Mouse (Mus musculus) bone marrow macrophage, adult 2 months (primary cell): ENCODE data around the gene Slc33a1. TPM values are rescaled to one million over a fixed set of nuclear protein-coding genes. Genes with fewer than 3 reads are reported as not detected.

ENCODE experiments used
- H3K27ac ChIP-seq: 2 replicates; pipeline ENCODE4 v1.5.1; 2012; ENCODE audit warnings: low read depth, low read length; ENCODE audit not compliant: insufficient read depth
- H3K4me1 ChIP-seq: 2 replicates; pipeline ENCODE4 v1.6.1; 2012; ENCODE audit warnings: low read length; ENCODE audit not compliant: control insufficient read depth, insufficient read depth
- H3K4me3 ChIP-seq: 2 replicates; pipeline ENCODE4 v1.5.1; 2012; ENCODE audit warnings: mild to moderate bottlenecking, low read length, moderate library complexity; ENCODE audit not compliant: insufficient read depth
- CTCF ChIP-seq: IDR thresholded peaks from 2 replicates; pipeline ENCODE4 v1.5.1; 2012; ENCODE audit warnings: low read depth, mild to moderate bottlenecking, low read length, moderate library complexity
- POLR2A ChIP-seq: IDR thresholded peaks from 2 replicates; pipeline ENCODE4 v1.6.1; 2012; ENCODE audit warnings: mild to moderate bottlenecking, low read depth, low read length, borderline replicate concordance
- polyA plus RNA-seq: library from polyadenylated mRNA; stranded (reverse); fragments of >200 nt; gene quantifications from 2 replicates; pipeline ENCODE4 v1.2.4, GENCODE M21; 2012; ENCODE audit not compliant: missing spikeins, insufficient read depth, insufficient read length

Slc33a1 gene
- polyA plus RNA-seq, 1 experiment, result 19.3 TPM

DNA sequence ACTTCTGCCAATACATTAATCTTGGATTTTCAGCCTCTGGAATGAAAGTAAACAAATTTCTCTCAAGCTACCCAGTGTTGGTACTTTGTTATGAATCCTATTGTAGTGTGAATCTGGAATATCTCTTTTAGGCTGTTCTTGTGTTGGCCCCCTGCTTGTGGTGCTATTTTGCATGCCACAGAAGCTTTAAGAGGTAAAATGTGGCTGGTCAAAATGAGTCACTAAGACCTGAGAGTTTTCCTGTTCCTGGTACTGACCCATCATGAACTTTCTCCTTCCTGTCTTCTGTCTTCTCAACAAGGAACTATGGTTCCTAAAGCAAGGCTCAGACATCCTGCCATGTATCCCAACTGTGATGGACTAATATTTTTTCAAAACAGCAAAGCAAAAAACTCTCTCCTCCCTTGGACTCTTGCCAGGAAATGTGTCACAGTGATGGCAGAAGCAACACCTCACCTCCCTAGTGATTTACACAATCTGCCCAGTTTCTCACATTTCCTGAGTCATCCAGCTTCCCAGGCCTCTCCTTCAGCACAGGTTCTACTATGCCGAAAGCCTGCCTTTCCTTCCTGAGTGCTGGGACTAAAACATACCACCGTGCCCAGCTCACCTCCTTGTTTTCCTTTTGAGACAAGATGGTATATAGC is 23.2 kb downstream of the Slc33a1 start:
- H3K4me1 ChIP-seq, result no peaks in the 10 kb centered on the region
- TF ChIP-seq POLR2A (no peak), CTCF (no peak)
- H3K4me3 ChIP-seq, result no peak overlapping the region
- no peak overlapping the region for H3K27ac ChIP-seq

DNA sequence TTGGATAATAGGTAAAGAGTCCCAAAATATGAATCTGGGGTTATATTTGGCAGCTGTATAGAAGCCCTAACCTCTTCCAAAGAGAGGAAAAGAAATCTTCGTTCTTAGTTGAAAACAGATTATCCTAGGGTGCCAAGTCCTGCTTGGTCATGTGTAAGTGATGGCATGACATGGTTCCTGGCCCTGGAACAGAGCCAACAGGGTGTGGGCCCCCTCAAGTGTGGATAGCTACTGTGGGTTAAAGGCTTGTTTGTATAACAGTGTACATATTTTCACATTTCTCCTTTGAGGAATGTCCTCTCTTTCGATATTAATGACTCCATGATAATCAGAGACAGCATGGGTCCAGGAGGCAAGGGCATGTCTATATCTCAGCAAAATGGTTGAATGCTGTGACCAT is 25.6 kb downstream of the Slc33a1 start:
- TF ChIP-seq CTCF, result no peak
- no peak overlapping the region for H3K27ac ChIP-seq
- H3K4me3 ChIP-seq, result no peak overlapping the region
- no peaks in the 10 kb centered on the region for H3K4me1 ChIP-seq

DNA sequence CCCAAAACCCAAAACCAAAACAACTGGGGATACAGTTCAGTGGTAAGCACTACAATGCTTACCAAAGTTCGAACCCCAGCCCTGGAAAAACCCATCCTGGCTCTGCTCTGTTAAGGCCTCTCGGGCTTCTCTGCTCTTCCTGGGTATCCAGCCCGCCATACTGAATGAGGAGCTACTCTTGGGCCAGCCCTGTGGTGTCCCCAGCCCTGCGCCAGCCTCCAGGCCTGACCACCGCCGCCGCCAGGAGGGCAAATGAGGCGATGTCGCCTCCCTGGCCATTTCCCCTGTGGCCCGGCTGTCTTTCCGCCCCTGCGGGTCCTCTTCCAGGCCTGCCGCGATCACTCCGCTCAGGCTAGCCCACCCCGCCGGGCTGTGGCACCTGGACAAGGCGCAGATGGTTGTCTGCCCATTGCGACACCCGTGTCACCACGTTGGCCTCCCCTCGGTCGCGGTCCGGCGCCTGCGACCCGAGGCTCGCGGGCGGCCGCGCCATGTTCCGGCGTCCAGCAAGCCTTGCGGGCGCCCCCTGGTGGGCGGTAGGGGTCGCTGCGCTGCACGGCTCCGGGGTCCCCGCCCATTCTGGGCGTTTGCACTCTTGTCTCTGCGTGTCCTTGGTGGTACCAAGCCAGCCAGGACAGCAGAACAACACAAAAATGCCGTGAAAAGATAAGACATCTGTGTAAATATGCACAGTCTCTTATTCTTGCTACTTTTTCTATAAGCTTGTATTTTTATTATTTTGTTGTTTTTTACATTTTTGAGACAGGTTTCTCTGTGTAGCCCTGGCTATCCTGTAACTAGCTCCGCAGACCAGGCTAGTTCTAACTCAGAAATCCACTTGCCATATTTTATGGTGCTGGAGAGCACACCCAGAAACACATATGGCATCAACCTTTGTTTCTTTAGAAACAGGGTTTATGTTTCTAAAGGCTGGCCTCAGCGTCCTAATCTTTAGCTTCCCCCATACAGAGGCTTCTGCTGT is 35.4 kb downstream of the Slc33a1 start, which contains the start of gene E130311K13Rik:
TSS of gene E130311K13Rik (minus strand) at position 595 of the 982 bp plus-strand sequence.
- H3K4me3 ChIP-seq, result peak within 1 kb of the TSS; percentile 70
- no peaks in the 10 kb centered on the region for H3K4me1 ChIP-seq
- H3K27ac ChIP-seq, result peak within 1 kb of the TSS; percentile 45
- TF ChIP-seq CTCF (peak; percentile 71), POLR2A (no peak)

DNA sequence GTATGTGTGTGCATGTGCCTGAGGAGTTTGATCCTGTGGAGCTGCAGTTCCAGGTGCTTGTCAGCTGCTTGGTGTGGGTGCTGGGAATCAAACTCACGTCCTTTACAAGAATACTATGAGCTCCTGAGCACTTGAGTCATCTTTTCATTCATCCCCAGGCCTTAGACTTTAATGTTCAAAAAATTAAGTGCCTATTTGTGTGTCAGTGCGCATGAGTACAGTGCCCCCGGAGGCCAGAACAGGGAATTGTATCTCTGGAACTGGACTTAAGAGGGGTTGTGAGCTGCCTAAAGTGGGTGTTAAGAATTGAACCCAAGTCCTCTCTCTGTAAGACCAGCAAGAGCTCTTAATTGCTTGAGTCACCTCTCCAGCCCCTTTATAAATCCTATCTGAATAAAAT is 44.9 kb downstream of the Slc33a1 start:
- Histone ChIP-seq H3K27ac (no peak overlapping the region), H3K4me1 (no peaks in the 10 kb centered on the region), H3K4me3 (no peak overlapping the region)
- peak; percentile 56 for TF ChIP-seq CTCF
- TF ChIP-seq POLR2A, result no peak

DNA sequence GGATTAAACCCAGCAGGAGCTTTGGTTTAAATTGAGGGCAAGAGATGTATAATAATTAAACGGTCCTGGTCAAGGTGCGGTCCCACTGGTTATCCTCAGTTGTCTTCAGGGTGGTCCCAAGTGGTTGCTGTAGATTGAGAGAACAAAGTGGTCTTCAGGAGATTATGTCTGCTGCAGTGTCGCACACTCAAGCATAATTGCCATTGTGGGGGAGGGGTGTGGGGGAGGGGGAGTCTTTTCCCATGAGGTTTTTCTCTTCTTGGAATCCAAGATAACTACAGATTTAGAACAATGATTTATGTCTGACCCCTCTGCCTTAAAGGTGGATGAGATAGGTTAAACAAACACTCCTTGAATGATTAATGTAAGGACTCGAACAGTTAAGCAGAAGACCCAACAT is 54.3 kb downstream of the Slc33a1 start:
- H3K27ac ChIP-seq, result no peak overlapping the region
- no peak overlapping the region for H3K4me3 ChIP-seq
- peaks cover 2% of the 10 kb centered on the region; the same call in 1 of the 2 replicates for H3K4me1 ChIP-seq
- TF ChIP-seq POLR2A (no peak), CTCF (no peak)

DNA sequence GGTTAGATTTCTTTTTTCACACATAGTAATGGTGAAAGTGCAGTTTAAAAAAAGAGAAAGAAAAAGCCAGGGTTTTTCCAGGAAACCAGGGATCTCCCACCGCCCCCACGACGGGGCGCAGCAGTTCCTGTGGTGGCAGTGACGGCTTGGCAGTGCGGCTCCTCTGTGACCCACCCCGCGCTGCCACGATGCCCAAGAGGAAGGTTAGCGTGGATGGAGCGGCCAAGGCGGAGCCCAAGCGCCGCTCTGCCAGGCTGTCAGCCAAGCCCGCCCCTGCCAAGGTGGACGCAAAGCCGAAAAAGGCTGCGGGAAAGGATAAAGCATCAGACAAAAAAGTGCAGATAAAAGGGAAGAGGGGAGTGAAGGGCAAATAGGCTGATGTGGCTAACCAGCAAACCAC is 59.3 kb downstream of the Slc33a1 start:
- TF ChIP-seq CTCF, result no peak
- no peak for TF ChIP-seq POLR2A
- Histone ChIP-seq H3K27ac (no peak overlapping the region), H3K4me3 (peak overlapping the region; percentile 37; the same call in 1 of the 2 replicates), H3K4me1 (peaks cover 2% of the 10 kb centered on the region; the same call in 1 of the 2 replicates)

DNA sequence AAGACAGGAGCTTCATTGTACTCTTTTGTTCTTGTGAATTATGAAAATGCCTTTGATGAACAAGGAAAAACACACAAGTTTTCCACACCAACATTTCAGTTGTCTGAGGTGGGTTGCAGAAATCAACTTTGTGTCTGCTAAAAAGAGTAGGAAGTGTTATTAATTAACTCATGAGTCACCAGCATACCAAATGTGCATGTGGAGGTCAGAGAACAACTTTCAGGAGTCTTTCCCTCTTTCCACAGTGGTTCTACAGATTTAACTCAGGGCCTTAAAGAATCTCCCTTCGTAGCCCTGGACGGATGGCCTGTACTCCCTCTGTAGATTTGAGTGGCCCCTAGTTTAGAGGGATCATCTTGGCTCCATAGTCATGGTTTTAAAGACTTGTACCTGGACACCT is 60.4 kb downstream of the Slc33a1 start:
- peaks cover 2% of the 10 kb centered on the region; the same call in 1 of the 2 replicates for H3K4me1 ChIP-seq

DNA sequence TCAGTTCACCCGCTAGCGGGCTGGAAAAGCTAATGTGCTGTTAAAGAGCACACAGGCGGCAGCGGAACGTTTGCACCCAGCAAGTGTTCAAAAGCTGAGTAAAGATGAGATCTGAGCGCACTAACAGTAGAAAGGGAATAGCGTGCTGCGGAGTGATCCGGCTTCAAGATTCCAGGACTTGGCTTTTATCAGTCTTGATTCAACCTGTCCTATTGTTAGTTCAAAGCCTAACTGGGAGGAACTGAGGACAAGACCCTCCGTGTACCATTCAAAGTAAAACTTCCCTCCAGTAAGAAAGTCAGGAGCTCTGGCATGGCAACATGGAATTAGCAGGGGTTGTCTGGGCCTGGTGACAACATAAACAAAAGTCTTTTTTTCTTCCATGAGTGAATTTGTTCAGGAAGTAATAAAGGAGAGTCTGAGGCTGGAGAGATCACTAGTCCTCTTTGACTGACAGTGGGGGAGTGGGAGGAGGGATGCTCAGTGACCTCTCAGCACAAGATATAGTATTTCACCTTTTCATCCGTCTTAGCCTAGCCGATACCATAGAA is 64.5 kb downstream of the Slc33a1 start:
- TF ChIP-seq POLR2A (no peak), CTCF (no peak)
- H3K4me1 ChIP-seq, result no peaks in the 10 kb centered on the region
- H3K27ac ChIP-seq, result no peak overlapping the region
- H3K4me3 ChIP-seq, result no peak overlapping the region

More for the DNA sequence above, 60.4 kb downstream of the Slc33a1 start:
- TF ChIP-seq CTCF, result no peak
- no peak for TF ChIP-seq POLR2A
- no peak overlapping the region for H3K27ac ChIP-seq
- H3K4me3 ChIP-seq, result no peak overlapping the region

DNA sequence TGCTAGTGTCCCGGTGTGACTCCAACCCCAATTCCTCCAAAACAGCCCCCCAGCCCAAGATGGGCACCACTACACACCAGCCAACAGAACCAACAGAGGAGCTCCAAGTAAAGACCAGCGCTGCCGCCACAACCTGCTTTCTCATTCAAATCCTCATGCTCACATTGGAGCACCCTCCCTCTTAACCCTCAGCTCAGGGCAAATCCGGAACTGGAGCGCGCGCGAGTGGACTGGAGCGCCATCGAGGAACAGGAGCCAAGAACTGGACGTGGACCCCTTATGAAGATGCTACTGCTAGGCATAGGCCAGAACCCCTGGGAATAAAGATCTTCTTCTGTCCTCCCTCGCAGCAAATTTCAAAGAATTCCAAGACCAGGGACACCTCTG is 65.3 kb downstream of the Slc33a1 start, which contains the start of gene Plch1:
TSS of gene Plch1 (minus strand) at position 164 of the 387 bp plus-strand sequence.
- no peak within 1 kb of the TSS for H3K27ac ChIP-seq
- TF ChIP-seq POLR2A (no peak), CTCF (no peak)
- H3K4me1 ChIP-seq, result no peaks in the 10 kb centered on the region
- peak within 1 kb of the TSS; percentile 71 for H3K4me3 ChIP-seq
